Mouse (Mus musculus): ENCODE measurements at regions not wholly inside any gene's neighbourhood (a gene's known extent, or its start where the extent isn't known, plus 50 kb on each side); places are given as distances from the start of the nearest gene placed in this dataset.
"Not testable (repeated sequence)": the region's sequence is repeated elsewhere in the genome, so short reads cannot be mapped to it uniquely, and the experiment has no call there.

DNA sequence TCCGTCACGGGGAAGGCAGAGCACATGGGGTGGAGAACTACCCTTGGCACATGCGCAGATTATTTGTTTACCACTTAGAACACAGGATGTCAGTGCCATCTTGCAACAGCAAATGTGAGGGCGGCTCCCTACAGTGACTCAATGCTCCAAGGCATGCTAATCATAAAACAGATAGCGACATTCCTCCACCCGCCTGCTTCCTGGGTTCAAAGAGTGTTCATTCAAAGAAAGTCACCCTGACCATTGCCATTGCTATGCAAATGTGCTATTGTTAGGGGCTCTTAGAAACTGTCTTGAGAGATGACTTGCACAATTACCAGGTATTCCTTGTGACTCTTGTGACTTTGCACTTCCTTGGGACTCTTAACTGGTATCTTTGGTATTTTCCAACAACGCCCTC lies 104.1 kb downstream of the H2al2a start:
- DNase-seq = not testable (repeated sequence)

DNA sequence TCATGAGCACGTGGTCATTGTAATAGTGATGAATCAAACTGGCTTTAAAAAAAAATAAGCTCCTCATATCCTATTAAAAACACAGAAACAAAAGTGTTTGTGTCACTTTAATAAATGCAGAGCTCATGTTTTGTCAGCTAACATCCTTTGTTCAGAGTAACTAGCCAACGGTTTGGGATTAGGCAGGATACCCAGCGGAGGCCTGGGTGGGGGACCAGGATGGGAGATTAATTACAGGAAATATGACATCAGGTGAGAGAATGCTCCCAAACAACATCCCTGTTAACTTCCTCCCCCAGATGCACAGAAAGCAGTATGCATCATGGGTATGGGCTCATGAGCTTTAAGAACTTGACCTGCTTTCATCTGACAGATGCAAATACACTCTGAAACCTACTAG lies 109.1 kb downstream of the H2al2a start:
- DNase-seq = no peak

DNA sequence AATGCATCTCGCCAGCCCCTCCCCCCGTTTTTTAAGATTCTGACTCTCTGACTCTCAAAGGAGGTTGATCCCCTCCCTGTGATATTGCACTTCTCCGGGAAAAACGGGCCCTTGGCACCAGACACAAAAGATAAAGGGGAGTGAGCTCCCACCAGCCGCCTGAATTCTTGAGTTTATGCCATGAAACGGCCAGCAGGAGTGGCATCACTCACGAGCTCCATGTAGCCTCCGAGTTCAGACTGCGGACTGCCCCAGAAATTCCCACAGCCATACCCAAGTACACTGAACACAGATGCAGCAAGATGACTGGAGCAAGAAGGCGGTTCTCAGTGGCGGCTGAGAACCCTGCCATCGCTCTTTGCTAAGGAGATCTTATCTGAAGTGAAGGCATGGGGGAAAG lies 114.4 kb downstream of the H2al2a start:
- no peak for DNase-seq

DNA sequence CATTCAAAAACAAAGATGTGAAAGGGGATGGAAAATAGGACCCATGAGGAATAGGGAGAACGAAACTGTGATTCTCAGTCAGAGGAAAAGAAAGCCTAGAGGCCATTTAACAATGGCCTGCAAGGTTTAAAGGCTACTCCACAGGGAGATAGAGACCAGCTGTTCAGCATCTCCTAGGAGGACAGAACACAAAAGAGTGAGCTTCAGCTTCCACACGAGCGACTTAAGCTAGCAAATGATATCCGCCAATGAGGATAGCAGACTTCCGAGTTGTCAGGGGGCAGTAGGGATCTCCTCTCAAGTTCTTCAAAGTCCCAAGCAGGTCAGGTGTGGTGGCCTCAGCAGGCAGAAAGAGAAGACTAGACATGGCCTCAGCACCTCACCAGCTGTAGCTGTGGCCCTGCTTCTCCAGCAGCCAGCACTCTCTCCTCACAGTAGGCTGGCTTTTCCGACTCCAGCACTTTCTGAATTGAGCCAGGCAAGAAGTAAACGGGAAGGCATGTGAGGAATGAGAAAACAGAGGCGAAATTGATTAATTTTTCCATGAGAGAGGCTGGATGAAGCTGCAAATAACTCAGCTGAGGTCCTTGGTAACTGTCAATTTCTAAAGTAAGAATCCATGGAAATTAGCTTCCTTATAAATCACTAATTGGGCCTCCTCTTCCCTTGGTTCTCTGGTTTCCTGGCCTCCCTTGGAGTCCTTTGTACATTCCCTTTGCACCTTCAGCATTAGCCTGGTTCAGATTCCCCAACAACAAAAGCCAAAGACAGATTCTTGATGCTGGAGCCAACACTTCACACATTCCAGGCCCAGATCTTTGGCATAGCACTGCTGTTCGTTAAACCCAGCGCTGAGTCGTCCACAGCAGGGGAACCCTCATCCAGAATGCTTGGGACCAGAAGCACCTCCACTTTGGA lies 115.7 kb downstream of the H2al2a start:
- DNase-seq = no peak

DNA sequence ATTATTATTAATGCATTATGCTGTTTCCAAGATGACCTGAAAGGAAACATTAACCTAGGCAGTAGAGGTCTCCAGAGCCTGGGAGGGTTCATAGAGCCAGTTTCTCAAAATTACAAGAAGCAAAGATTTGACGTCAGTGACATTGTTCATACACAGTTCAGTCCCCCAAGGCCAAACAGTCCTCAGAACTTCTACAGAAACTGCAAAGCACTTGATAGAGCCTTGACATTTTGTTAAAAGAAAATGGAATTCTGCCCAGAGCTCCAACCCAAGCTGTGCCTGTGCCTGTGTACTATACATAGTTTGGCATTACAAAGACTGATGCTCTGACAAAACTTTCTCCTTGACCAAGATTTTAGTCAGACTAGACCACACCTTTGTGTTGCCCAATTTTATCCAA lies 118.9 kb downstream of the H2al2a start:
- DNase-seq = no peak

DNA sequence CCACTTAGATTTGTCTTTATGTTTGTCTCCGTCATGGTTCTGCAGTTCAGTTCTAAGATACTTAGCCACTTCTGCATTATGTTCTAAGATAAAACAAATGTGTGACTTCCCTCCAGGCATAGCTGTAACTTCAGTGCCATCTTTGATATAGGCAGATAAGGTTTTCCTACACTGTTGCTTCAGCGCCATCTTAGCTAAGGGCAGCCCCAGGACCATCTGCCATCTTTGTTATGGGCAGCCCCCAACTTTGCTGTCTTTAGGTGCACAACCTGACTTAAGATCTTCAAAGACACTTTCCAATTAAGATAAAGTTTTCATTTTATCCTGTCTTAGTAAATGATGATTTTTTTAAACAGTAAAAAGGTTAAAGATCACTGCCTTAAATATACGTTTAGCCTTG lies 119.8 kb downstream of the H2al2a start:
- DNase-seq = no peak

DNA sequence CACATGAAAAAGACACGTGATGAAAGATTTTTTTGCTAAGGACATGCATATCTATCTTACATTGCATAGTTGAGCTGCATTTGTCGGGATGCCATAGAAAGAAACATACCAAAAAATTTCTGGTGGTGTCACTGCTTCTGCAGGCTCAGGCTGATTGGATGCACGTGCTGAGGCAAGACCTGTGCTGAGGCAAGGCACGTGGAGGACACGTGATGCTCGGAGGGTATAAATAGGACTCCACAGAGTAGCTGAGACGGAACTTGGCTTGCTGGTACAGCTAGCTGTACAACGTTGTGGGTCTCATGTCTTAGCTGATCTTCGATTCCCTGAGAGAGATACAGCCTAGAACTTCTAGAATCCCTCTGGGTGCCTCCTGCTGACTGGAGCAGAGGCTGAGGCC lies 120.6 kb downstream of the H2al2a start:
- DNase-seq = no peak

DNA sequence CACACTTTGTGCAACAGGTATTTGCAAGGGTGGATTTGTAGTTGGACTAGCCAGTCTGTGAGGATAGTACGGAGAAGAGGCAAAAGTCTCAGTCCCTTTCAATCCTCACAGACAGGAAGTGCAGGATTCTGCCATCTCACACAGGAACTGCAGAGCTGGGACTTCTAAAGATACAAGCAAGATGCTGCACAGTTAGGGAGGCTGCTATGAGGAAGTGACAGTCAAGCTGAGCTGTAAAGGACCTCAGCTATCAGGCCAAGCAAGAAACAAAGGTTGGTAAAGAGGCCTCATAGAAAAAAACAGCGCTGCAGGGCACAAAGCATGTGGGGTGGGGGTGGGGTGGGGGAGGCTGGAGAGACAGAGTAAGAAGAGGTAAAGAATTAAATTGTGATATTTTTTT lies 126.2 kb downstream of the H2al2a start:
- DNase-seq = no peak

DNA sequence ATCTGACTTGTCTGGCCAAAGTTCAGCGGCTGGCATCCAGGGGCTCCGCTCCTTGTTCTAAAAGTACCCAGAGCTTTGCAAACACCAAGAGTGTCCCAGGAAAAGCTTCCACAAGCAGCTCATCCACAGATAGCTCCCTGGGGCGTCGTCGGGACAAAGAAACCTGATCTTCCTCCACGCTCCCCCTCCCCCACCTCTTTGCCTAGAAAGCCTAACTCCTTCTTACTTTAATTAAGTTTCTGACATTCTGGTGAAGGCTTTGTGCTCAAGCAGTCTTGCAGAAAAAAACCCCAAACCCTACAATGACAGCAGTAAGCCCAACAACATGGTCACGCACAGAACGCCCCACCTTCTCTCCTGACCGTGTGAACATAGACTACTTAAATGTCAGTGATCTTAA lies 128.6 kb downstream of the H2al2a start:
- no peak for DNase-seq

DNA sequence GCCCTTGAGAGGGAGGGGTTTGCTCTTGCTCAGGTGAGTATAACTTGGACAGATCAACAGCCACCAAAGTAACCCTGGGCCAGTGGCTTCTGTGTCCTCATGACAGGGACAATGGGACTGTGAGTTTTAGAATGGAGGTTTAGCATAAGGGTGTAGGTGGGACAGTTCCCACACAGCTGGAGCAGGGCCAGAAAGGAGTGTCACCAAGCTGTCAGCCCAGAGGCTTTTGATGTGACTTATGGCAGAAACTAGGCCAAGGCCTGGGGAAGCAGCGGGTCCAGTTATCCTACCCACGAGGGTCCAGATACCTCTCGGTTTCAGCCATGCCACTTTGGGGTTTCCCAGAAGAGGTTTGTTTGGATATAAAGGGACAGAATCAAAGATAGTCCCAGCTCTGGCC lies 129.4 kb downstream of the H2al2a start:
- no peak for DNase-seq

DNA sequence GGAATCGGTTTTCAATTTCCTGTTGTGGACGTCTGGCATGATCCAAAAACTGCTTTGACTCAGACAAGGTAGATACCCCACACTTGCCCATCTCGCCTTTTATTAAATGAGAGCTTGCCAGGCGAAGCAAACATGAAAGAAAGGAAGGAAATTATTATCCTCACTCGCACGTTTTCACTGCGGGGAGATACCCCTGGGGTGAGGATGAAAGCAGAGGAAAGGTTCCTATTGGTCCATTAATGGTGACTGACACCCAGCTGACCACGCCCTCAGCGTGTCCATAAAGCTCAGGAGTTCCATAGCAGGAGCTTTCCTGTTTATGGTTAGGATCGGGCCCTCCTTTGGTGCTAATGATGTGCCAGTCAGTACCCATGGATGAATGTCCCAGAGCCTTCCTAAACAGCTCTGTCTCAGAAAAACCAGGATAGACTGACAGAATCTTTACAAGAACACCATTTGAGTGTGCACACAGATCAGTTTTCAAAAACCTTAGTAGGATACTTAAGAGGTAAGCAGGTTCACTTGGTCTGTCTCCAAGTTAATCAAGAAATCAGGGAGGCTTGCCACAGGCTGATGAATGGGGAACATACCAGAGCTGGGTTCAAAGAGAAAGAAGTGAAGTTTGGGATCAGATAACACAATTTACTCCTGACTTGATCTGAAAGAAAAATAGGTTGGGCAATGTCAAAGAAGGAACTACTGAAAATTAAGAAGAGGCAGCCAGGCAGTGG lies 130.7 kb upstream of the Nebl start:
- no peak for DNase-seq

DNA sequence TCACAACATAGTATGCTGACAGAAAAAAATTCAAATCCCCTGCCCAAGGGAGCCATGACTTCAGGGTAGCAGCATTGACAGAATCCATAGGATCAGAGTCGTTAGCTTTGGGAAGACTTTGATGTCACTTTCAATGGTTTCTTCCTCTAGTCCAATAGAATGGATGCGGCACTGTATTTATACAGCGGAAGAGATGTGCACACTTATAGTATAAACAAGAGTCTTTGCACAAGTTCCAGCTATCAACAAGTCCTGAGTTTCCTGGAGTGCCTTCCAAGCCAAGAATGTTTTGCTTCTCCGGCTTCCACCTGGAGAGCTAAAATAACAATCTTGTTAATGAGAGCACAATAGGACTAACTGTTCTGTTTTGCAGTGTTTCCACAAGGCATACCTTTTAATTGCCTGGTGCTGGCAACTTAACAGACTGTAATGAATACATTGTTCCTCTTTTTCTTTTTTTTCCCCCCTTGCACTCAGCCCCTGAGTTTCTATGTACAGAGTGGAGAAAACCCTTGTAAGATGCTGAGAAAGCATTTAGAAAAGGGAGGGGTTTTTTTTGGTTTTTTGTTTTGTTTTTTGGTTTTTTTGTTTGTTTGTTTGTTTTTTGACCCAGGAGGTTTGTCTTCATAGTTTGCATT lies 129.8 kb upstream of the Nebl start:
- DNase-seq = no peak

DNA sequence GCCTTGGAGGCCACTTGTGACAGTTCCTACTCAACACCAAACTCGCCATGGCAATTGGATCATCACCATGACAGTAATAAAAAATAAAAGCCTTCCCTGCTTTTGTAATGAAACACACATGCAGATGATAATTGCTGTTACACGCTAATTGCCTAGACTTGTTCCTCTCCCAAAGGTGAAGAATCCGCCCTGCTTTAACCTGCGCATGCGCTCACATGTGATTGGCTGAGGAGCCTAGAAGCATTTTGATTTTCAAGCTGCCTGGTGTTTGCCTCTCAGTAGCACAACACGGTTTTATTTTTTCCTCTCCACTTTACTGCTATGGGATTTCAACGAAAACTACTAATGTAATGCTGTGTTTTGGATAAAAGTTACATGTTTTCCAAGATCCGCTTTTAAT lies 128.0 kb upstream of the Nebl start:
- no peak for DNase-seq

DNA sequence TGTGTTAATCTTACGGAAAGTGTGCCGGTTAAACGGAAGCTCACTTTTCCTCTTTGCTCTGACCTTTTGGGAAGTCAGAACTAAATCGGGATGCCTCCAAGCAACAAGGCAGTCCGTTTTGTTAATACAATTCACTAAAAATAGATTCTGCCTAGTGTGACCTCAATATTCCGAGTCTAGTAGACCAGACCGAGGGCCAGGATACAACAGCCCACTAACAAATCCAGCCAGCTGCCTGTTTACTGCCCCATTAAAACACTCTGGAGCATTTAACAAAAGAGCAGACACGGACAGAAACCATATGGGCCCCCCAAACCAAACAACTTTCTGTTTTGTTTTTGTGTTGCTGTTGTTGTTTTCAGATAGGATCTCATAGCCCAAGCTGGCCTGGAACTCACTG lies 127.1 kb upstream of the Nebl start:
- no peak for DNase-seq

DNA sequence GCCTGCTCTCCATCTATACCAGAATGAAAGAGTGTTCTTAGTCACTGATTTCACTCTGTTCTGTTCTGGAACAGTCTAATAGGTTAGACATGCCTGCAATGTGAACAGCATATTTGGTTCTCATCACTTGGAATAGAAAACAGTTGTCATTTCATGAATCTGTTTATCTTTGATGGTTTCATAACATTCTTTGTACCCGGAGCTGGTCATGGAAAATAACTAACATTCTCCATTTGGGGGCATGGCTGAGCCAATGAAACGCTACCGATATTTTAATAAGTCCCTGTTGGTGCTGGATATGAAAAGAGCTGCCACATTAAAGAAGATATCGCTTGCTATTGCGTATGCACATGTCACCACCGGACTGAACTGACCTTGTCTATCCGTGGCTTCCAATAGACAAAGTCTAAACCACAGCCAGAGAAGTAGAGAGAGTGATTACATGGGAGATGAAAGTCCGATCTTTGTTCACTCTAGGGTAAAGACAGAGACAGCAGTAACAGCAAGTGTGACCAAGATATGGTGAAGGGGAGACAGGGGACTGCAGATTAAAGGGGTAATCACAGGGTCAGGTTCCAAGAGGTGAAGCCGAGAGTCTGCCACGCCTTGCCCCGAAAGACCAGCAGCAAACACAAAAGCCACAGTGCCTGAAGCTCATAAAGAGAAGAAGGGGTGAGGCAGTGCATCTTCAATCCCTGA lies 124.5 kb upstream of the Nebl start:
- no peak for DNase-seq

DNA sequence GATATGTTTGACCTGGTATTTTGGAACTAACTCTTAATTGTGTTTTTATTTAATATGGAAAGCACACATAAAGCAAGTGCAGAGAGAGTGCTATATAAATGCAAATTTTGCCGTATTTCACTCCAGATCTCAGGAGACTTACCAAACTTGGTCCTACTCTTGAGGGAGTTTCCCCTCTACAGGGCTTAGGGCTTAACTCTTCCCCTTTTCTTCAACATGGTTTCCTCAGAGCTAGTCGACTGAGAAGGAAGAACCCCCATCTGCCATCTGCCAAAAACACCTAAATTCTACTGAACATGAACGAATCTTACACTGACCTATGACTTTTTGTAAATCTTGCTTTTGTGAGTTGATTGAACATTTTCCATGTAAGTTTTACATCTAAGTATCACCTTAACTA lies 122.8 kb upstream of the Nebl start:
- no peak for DNase-seq

DNA sequence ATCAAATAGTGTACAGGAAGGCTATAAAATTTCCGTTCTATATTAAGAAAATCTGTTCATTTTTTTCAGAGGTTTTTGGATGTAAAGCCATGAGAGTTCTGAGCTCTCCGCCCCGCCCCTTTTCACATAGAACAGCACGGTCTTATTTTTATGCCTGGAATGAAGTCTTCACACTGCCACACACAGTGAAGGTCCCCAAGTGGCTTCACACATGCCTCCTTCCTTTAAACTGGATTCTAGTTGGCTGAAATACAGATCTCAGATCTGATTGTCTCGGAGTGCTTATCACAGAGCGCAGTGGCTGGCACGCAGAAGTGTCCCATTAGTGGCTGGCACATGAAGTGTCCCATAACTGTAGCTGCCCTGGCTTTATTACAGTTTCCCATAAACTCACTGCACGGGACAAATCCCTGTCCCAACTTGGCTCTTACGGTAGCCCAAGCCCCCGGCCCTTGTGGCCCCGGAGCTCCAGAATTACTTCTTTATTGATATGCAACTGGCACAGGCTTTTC lies 122.3 kb upstream of the Nebl start:
- no peak for DNase-seq

DNA sequence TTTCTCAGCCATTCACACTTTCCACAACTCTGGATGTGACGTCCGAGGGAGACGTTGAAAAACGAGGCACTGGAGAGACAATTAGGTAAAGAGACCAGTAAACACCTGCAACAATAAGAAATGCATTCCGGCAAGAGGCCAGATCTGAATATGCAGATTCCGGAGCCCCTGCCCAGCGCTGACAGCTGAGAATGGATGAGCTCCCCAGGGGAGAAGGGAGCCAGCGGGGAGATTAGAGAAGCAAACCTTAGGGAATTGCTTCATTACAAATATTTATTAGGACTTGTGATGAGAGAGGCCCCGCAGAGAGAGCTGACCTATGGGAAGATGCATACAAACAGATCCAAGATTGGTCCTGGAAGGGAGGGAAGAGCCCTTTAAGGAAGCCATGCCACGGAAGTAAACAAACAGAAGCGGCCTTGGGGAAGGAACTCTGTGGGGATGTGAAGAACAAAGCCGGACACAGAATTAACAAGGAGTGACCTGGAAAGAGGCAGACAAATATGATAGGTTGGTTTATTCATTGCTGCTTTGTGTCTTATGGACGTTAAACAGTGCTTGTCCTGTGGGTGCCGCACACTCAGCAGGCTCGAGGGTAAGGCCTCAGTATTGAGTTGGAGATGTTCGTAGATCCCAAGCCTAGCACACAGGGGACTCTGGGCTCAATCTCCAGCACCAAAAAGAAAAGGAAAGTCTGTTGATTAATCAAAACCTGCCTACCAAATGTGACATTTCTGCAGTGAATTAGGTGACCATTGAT lies 121.7 kb upstream of the Nebl start:
- no peak for DNase-seq

DNA sequence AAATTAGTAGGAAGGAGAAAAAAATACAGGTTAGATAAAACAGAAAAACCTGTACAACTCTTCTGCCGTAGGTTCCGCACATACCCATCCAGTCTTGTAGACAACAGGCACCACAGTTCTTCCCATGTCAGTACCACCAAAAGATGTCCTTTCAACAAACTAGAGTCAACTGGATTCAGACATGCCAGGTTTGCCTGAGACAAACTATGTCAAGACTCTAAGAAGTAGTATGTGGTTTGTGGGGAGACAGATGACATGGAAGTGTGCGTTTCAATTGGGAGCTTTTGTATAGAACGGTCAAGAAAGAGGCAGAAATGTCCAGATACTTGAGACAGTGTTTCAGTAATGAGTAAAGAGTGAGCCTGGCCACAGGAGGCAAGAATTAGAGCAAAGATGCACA lies 119.5 kb upstream of the Nebl start:
- no peak for DNase-seq

DNA sequence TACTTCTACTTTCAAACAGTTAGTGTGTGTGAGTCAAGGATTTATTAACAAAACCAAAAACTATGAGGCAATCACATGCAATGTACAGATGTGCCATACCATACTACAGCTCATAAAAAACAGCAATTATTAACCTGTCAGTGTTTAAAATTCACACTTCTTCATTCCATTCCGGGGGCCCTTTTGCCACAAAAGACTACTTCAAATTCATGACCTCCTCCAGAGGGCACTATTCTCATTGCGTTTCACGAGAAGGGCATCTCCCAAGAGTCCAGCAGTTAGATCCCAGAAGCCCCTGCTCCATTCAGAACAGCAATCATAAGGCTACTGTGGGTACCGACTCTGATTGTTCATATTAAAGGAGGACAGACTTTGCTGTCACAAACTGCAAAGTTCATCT lies 118.0 kb upstream of the Nebl start:
- DNase-seq = no peak

DNA sequence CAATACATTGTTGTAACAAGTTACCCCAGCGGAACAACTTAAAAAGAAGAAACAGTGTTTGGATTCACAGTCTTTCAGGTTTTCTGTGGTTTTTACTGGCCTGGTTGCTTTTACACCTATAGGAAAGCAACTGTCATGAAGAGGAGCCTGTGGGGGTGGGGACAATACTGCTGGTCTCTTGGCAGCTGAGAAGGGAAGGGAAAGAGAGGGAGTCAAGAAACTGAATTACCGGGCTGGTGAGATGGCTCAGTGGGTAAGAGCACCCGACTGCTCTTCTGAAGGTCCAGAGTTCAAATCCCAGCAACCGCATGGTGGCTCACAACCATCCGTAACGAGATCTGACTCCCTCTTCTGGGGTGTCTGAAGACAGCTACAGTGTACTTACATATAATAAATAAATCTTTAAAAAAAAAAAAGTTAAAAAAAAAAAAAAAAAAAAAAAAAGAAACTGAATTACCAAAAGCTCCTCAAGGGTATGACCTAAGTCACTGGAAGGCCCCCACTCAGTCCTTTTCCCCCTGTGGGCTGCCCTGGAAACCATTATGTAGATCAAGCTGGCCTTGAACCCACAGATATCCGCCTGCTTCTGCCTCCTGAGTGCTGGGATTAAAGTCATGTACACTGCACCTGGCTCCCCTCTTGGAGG lies 114.3 kb upstream of the Nebl start:
- DNase-seq = not testable (repeated sequence)

All from cerebellum, postnatal 36 days (tissue).